Mouse (Mus musculus): ENCODE data around the gene Slc38a6. TPM values are rescaled to one million over a fixed set of nuclear protein-coding genes. Genes with fewer than 3 reads are reported as not detected.

Slc38a6 gene
- polyA plus RNA-seq, 1 experiment, result 32.7 TPM

DNA sequence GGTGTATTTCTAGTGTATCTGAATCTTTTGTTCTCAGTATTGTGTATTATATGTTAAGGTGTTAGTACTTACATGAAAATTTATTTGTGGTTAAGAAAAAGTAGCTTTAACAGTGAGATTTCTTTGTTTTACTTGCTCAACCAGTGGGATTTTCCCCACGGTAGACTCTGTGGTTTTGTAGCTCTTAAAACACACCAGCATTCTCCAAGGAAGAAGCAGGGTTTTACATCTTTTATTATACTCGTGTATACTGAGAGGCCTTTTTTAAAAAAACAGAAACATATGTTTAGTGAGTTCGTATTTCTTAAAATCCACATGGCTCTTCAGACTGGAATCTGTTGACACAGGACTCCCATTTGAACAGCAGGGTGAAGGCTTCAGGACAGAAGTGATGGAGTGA lies 40.8 kb downstream of the Slc38a6 start:
- no peaks in the 10 kb centered on the region for H3K36me3 ChIP-seq (ENCODE audit: control insufficient read depth, insufficient read depth, low read length)
- peaks cover 4% of the 10 kb centered on the region; the same call in 1 of the 2 replicates for H3K4me1 ChIP-seq (replicated peaks; ENCODE audit: control insufficient read depth, insufficient read depth, low read length)
- TF ChIP-seq POLR2A (IDR thresholded peaks at IDR 0.05; ENCODE audit: control insufficient read depth, extremely low read depth, insufficient read depth, low read length, poor library complexity) (no peak), CTCF (IDR thresholded peaks at IDR 0.05; ENCODE audit: borderline replicate concordance, control insufficient read depth, extremely low read depth, insufficient read depth, low read length, poor library complexity) (no peak)
- no peak overlapping the region for H3K4me3 ChIP-seq (ENCODE audit: control insufficient read depth, insufficient read depth, low read length)
- WGBS, result 41% methylated on average over 3 of the region's 3 CpGs
- H3K27me3 ChIP-seq (ENCODE audit: control insufficient read depth, insufficient read depth, low read length), result no peaks in the 10 kb centered on the region
- H3K27ac ChIP-seq (ENCODE audit: control insufficient read depth, insufficient read depth, low read length), result no peak overlapping the region
- no peak for DNase-seq

DNA sequence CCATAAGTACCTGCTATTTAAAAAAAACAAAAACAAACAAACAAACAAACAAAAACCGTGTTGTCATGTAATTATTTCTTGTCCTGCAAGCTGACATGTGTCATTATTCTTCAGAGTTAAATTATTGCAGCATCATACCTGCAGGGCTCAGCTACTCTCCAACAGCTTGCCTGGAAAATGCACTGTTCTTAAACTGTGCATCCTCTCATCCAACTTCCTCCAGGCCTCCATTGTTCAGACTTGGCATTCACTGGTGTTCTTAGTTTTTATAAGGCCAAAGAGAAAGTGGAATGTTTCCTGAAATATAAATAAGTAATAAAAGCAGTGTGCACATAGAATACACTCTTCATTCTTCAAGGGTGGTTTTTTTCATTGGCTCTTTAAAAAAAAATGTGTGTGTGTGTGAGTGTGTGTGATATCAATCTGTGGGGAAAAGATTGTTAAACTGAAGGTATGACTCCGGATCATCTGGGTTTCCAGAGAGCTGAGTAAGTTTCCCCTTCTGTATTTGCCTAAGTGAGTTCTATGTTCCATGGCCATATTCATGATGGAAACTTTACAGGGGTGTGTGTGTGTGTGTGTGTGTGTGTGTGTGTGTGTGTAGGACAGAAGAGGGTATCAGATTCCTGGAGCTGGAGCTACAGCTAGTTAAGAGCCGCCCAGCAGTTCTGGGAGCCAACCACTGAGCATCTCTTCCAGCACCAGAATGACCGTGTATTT lies 42.0 kb downstream of the Slc38a6 start:
- TF ChIP-seq POLR2A (IDR thresholded peaks at IDR 0.05; ENCODE audit: control insufficient read depth, extremely low read depth, insufficient read depth, low read length, poor library complexity) (no peak), CTCF (IDR thresholded peaks at IDR 0.05; ENCODE audit: borderline replicate concordance, control insufficient read depth, extremely low read depth, insufficient read depth, low read length, poor library complexity) (no peak)
- Histone ChIP-seq H3K27me3 (ENCODE audit: control insufficient read depth, insufficient read depth, low read length) (no peaks in the 10 kb centered on the region), H3K4me1 (replicated peaks; ENCODE audit: control insufficient read depth, insufficient read depth, low read length) (peaks cover 7% of the 10 kb centered on the region), H3K4me3 (ENCODE audit: control insufficient read depth, insufficient read depth, low read length) (no peak overlapping the region), H3K36me3 (ENCODE audit: control insufficient read depth, insufficient read depth, low read length) (no peaks in the 10 kb centered on the region), H3K27ac (ENCODE audit: control insufficient read depth, insufficient read depth, low read length) (no peak overlapping the region)
- 92% methylated on average over 4 of the region's 4 CpGs for WGBS
- DNase-seq, result no peak

GRCm38 (mm10) chr12:73330236-73330635 lies 43.7 kb downstream of the Slc38a6 start:
- H3K27me3 ChIP-seq (ENCODE audit: control insufficient read depth, insufficient read depth, low read length), result no peaks in the 10 kb centered on the region
- WGBS, result 93% methylated on average over 7 of the region's 7 CpGs
- no peak for DNase-seq

DNA sequence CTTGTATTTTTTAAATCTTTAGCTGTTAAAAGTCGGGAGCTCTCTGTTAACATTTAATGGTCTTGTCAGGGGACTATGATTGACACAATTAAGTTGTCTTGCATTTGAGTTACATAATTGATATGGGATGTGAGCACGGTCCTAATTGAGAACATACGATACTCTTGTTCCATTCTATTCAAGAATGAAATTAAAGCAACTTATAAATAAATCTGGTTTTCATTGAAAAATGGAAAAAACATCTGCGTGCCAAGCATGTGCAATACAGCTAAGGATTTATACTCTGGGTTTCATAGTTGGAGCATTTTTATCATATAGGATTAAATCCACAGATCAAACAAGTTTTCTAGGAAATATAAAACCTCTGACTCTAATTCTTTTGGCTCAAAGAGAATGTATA lies 46.1 kb downstream of the Slc38a6 start:
- Histone ChIP-seq H3K27me3 (ENCODE audit: control insufficient read depth, insufficient read depth, low read length) (no peaks in the 10 kb centered on the region), H3K4me3 (ENCODE audit: control insufficient read depth, insufficient read depth, low read length) (no peak overlapping the region), H3K4me1 (replicated peaks; ENCODE audit: control insufficient read depth, insufficient read depth, low read length) (peaks cover 11% of the 10 kb centered on the region), H3K27ac (ENCODE audit: control insufficient read depth, insufficient read depth, low read length) (no peak overlapping the region), H3K36me3 (ENCODE audit: control insufficient read depth, insufficient read depth, low read length) (no peaks in the 10 kb centered on the region)
- DNase-seq, result no peak
- TF ChIP-seq POLR2A (IDR thresholded peaks at IDR 0.05; ENCODE audit: control insufficient read depth, extremely low read depth, insufficient read depth, low read length, poor library complexity), result no peak
- TF ChIP-seq CTCF (IDR thresholded peaks at IDR 0.05; ENCODE audit: borderline replicate concordance, control insufficient read depth, extremely low read depth, insufficient read depth, low read length, poor library complexity), result no peak
- WGBS, result 96% methylated on average over 4 of the region's 4 CpGs

More at GRCm38 (mm10) chr12:73330236-73330635, 43.7 kb downstream of the Slc38a6 start:
- Histone ChIP-seq H3K27ac (ENCODE audit: control insufficient read depth, insufficient read depth, low read length) (no peak overlapping the region), H3K4me1 (replicated peaks; ENCODE audit: control insufficient read depth, insufficient read depth, low read length) (peaks cover 13% of the 10 kb centered on the region), H3K4me3 (ENCODE audit: control insufficient read depth, insufficient read depth, low read length) (no peak overlapping the region), H3K36me3 (ENCODE audit: control insufficient read depth, insufficient read depth, low read length) (no peaks in the 10 kb centered on the region)
- TF ChIP-seq CTCF (IDR thresholded peaks at IDR 0.05; ENCODE audit: borderline replicate concordance, control insufficient read depth, extremely low read depth, insufficient read depth, low read length, poor library complexity) (no peak), POLR2A (IDR thresholded peaks at IDR 0.05; ENCODE audit: control insufficient read depth, extremely low read depth, insufficient read depth, low read length, poor library complexity) (no peak)

- Histone ChIP-seq H3K4me1 (replicated peaks; ENCODE audit: control insufficient read depth, insufficient read depth, low read length) (peaks cover 11% of the 10 kb centered on the region), H3K36me3 (ENCODE audit: control insufficient read depth, insufficient read depth, low read length) (no peaks in the 10 kb centered on the region), H3K4me3 (ENCODE audit: control insufficient read depth, insufficient read depth, low read length) (no peak overlapping the region), H3K27me3 (ENCODE audit: control insufficient read depth, insufficient read depth, low read length) (no peaks in the 10 kb centered on the region), H3K27ac (ENCODE audit: control insufficient read depth, insufficient read depth, low read length) (peak overlapping the region; percentile 97)
- TF ChIP-seq CTCF (IDR thresholded peaks at IDR 0.05; ENCODE audit: borderline replicate concordance, control insufficient read depth, extremely low read depth, insufficient read depth, low read length, poor library complexity) (no peak), POLR2A (IDR thresholded peaks at IDR 0.05; ENCODE audit: control insufficient read depth, extremely low read depth, insufficient read depth, low read length, poor library complexity) (no peak)
- peak; percentile 71 for DNase-seq
- WGBS, result 12% methylated on average over 8 of the region's 8 CpGs
Observed at GRCm38 (mm10) chr12:73334051-73334551, 47.5 kb downstream of the Slc38a6 start.

- TF ChIP-seq CTCF (IDR thresholded peaks at IDR 0.05; ENCODE audit: borderline replicate concordance, control insufficient read depth, extremely low read depth, insufficient read depth, low read length, poor library complexity) (no peak), POLR2A (IDR thresholded peaks at IDR 0.05; ENCODE audit: control insufficient read depth, extremely low read depth, insufficient read depth, low read length, poor library complexity) (no peak)
- Histone ChIP-seq H3K4me1 (replicated peaks; ENCODE audit: control insufficient read depth, insufficient read depth, low read length) (peaks cover 17% of the 10 kb centered on the region), H3K4me3 (ENCODE audit: control insufficient read depth, insufficient read depth, low read length) (no peak overlapping the region), H3K27ac (ENCODE audit: control insufficient read depth, insufficient read depth, low read length) (no peak overlapping the region), H3K27me3 (ENCODE audit: control insufficient read depth, insufficient read depth, low read length) (no peaks in the 10 kb centered on the region), H3K36me3 (ENCODE audit: control insufficient read depth, insufficient read depth, low read length) (no peaks in the 10 kb centered on the region)
- DNase-seq, result no peak
- WGBS, result 64% methylated on average over 7 of the region's 7 CpGs
Observed at GRCm38 (mm10) chr12:73337127-73337526, 50.5 kb downstream of the Slc38a6 start.
